Mouse (Mus musculus) effector memory CD4-positive, alpha-beta T cell, adult 7 months (primary cell): ENCODE measurements around the gene Taar7e. TPM values are rescaled to one million over a fixed set of nuclear protein-coding genes. Genes with fewer than 3 reads are reported as not detected.

ENCODE experiments used
- polyA plus RNA-seq: library from polyadenylated mRNA; unstranded; fragments of 100-300 nt; shearing (Covaris generic); gene quantifications from one replicate; pipeline ENCODE4 v1.2.1, GENCODE M21; 2017

Gene Taar7e
- not detected for polyA plus RNA-seq

DNA sequence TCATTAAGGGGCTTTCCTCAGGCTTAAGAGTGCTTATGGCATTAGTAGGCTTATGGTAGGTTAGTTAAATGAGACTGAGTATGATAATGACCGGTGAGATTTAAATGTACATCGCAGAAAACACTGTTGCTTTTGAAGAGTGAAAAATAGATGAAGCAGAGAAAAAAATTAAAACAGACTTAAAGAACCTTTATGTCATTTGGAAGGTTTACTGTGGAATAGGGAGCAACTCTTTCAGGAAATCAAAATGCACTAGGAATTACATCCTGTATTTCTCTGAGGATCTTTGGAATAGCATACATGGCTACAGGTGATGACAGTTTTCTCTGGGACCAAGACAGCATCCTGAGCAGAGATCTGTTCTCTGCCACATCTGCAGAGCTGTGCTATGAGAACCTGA, at the start of gene Taar7e:
Taar7e (plus strand) TSS at position 301 of the 400 bp plus-strand sequence.

DNA sequence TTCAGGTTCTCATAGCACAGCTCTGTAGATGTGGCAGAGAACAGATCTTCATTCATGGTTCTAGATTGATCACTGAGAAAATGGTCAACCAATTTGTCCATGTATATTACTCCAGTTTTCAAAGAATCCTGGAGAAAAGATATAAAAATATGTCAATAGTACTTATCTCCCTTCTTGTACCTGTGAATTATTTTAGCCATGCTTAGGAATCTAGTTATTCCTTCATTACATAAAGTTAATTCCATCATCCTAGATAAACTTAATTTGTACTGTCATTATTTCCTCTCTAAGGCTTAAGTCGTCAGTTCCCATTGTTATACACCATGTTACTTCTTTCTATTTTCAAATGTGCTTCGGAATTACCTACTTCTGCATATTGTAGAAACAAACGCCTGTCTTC, 44.0 kb upstream of the Taar7e start, which contains the start of gene Taar7a:
Taar7a (minus strand) TSS at position 101 of the 400 bp plus-strand sequence.

DNA sequence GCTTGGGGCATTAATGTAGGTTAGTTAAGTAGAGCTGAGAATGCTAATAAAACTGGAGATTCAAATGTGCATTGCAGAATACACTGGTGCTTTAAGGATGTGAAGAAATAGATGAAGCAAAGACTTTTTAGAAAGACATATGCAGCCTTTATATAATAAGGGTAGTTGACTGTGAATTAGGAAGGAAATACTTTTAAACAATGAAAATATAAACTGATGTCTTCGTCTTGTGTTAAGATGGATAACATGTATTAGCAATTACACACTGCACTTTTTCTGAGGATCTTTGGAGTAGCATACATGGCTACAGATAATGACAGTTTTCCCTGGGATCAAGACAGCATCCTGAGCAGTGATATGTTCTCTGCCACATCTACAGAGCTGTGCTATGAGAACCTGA, 37.8 kb upstream of the Taar7e start, which contains the start of gene Taar7b:
Taar7b (plus strand) TSS at position 301 of the 400 bp plus-strand sequence.

DNA sequence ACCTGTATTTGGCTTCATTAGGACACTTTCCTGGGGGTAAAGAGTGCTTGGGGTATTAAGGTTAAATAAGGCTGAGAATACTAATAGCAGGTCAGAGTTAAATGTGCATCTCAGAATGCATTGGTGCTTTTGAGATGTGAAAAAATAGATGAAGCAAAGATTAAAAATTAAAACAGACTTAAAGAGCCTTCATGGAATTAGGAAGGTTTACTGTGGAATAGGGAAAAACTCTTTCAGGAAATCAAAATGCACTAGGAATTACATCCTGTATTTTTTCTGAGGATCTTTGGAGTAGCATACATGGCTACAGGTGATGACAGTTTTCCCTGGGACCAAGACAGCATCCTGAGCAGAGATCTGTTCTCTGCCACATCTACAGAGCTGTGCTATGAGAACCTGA, 10.5 kb upstream of the Taar7e start, which contains the start of gene Taar7d:
Taar7d (plus strand) TSS at position 301 of the 400 bp plus-strand sequence.

DNA sequence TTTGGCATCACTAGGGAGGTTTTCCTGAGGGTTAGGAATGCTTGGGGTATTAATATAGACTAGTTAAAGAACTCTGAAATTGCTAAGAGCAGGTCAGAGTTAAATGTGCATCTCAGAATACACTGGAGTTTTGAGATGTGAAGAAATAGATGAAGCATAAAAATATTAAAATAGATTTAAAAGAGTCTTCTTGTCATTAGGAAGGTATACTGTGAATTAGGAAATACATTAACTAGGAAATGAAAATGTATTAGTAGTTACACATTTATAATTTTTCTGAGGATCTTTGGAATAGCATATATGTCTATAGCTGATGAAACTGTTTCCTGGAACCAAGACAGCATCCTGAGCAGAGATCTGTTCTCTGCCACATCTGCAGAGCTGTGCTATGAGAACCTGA, 11.8 kb downstream of the Taar7e start, which contains the start of gene Taar7f:
Taar7f (plus strand) TSS at position 301 of the 400 bp plus-strand sequence.

DNA sequence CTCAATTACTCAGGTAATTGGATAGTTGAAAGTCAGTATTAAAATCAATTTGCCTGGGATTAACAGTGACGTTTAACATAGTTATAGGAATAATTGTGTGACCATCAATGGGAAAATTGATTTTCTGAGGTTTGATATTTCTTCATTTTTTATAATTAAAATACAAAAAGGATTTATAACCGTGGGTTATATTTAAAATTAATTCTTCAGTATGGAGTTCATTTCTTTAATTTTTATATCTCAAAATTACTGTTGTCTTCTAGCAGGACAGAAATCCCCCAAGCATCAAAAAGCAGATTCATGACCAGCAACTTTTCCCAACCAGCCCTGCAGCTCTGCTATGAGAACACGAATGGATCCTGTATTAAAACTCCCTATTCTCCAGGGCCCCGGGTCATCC, 38.8 kb downstream of the Taar7e start, which contains the start of gene Taar8a:
Taar8a (plus strand) TSS at position 301 of the 400 bp plus-strand sequence.

Other genes with a start within 250 kb of the Taar7e start
- not detected for gene Slc18b1, start 240.6 kb upstream of the Taar7e start, polyA plus RNA-seq
- 0.28 TPM for gene Vnn3, start 186.2 kb upstream of the Taar7e start, polyA plus RNA-seq
- gene Vnn1, start 142.9 kb upstream of the Taar7e start, polyA plus RNA-seq = not detected
- not detected for gene Taar1, start 117.3 kb upstream of the Taar7e start, polyA plus RNA-seq
- not detected for gene Taar2, start 99.0 kb upstream of the Taar7e start, polyA plus RNA-seq
- gene Taar3, start 88.1 kb upstream of the Taar7e start, polyA plus RNA-seq = not detected
- gene Taar4, start 77.1 kb upstream of the Taar7e start, polyA plus RNA-seq = not detected
- gene Taar5, start 66.9 kb upstream of the Taar7e start, polyA plus RNA-seq = not detected
- not detected for gene Taar6, start 52.0 kb upstream of the Taar7e start, polyA plus RNA-seq
- gene Taar7a, start 44.1 kb upstream of the Taar7e start, polyA plus RNA-seq = not detected
- gene Taar7b, start 37.7 kb upstream of the Taar7e start, polyA plus RNA-seq = not detected
- not detected for gene Taar7d, start 10.4 kb upstream of the Taar7e start, polyA plus RNA-seq
- gene Taar7f, start 11.9 kb downstream of the Taar7e start, polyA plus RNA-seq = not detected
- gene Taar8a, start 38.9 kb downstream of the Taar7e start, polyA plus RNA-seq = 0.38 TPM
- gene Taar8b, start 54.7 kb downstream of the Taar7e start, polyA plus RNA-seq = not detected
- not detected for gene Taar8c, start 64.3 kb downstream of the Taar7e start, polyA plus RNA-seq
- not detected for gene Taar9, start 71.9 kb downstream of the Taar7e start, polyA plus RNA-seq
- 19.9 TPM for gene Stx7, start 111.7 kb downstream of the Taar7e start, polyA plus RNA-seq
- gene Moxd1, start 185.9 kb downstream of the Taar7e start, polyA plus RNA-seq = not detected